Mouse (Mus musculus) spleen, adult 2 months (tissue): ENCODE results near the gene Gm10681.
"Not testable (repeated sequence)": the region's sequence is repeated elsewhere in the genome, so short reads cannot be mapped to it uniquely, and the experiment has no call there.

Experiments
- CTCF ChIP-seq: fragments of 200-500 bp; IDR thresholded peaks from 2 replicates; pipeline ENCODE4 v1.5.1; 2011; ENCODE audit warnings: mild to moderate bottlenecking, inconsistent platforms; ENCODE audit not compliant: insufficient read depth, insufficient read length, insufficient replicate concordance; ENCODE audit errors: extremely low read depth
- POLR2A ChIP-seq: fragments of 200-500 bp; IDR thresholded peaks from 2 replicates; pipeline ENCODE4 v1.6.1; 2011; ENCODE audit warnings: low read depth, low read length, inconsistent platforms

- not testable (repeated sequence) for TF ChIP-seq CTCF, POLR2A
These were observed 78.2 kb downstream of the Gm10681 start, which contains the start of gene Hsd3b4 for GRCm38 (mm10) chr3:98510414-98510813.
